16 mouse cellular contexts compared by ENCODE assay signal in genomic region chr3:96847661-96848060, GRCm38 (mm10). TPM values are rescaled to one million over a fixed set of nuclear protein-coding genes. Genes with fewer than 3 reads are reported as not detected.
A peak's percentile ranks its signal among the peaks of the same experiment; 100 is the strongest.
DNase-seq lines count a peak whose midpoint lies in the region; ATAC-seq lines count a peak whose summit lies in the region.
"Had no signal": no experiment of that assay in that cellular context is flagged by ENCODE, and none has a peak within 500 bp of the region (broad histone marks: within the 10 kb centered on the region; RNA-seq: fewer than 3 reads in every experiment).

No protein-coding gene starts in this region.

- no peaks in the 10 kb centered on the region for H3K27me3 ChIP-seq in midbrain, embryonic 11.5 days (ENCODE audit: control insufficient read depth, insufficient read depth, low read length)
- H3K27me3 ChIP-seq in midbrain, embryonic 10.5 days (ENCODE audit: low read depth, poor library complexity, severe bottlenecking): no peaks in the 10 kb centered on the region
- H3K27me3 ChIP-seq in forebrain, embryonic 10.5 days (ENCODE audit: poor library complexity, severe bottlenecking): no peaks in the 10 kb centered on the region
- H3K27me3 ChIP-seq: stomach, embryonic 15.5 days had no signal

- H3K4me1 ChIP-seq in midbrain, embryonic 11.5 days (ENCODE audit: control insufficient read depth, insufficient read depth, low read length): no peaks in the 10 kb centered on the region
- H3K4me1 ChIP-seq in midbrain, embryonic 10.5 days: peaks cover 3% of the 10 kb centered on the region; the same call in 1 of the 2 replicates
- H3K4me1 ChIP-seq in forebrain, embryonic 10.5 days: peaks cover 3% of the 10 kb centered on the region; the same call in 1 of the 2 replicates
- H3K4me1 ChIP-seq: stomach, embryonic 15.5 days had no signal

- H3K36me3 ChIP-seq in midbrain, embryonic 11.5 days (ENCODE audit: control insufficient read depth, insufficient read depth, low read length): no peaks in the 10 kb centered on the region
- H3K36me3 ChIP-seq in midbrain, embryonic 10.5 days: no peaks in the 10 kb centered on the region
- H3K36me3 ChIP-seq in forebrain, embryonic 10.5 days (replicated peaks): no peaks in the 10 kb centered on the region
- H3K36me3 ChIP-seq: stomach, embryonic 15.5 days had no signal

- H3K9ac ChIP-seq in midbrain, embryonic 11.5 days (ENCODE audit: low read length): no peak overlapping the region
- H3K9ac ChIP-seq: stomach, embryonic 15.5 days had no signal

- H3K9me3 ChIP-seq in midbrain, embryonic 11.5 days (ENCODE audit: control insufficient read depth, low read length): no peaks in the 10 kb centered on the region
- H3K9me3 ChIP-seq in midbrain, embryonic 10.5 days (replicated peaks): no peaks in the 10 kb centered on the region
- H3K9me3 ChIP-seq in forebrain, embryonic 10.5 days: no peaks in the 10 kb centered on the region
- H3K9me3 ChIP-seq: stomach, embryonic 15.5 days had no signal

- no peak overlapping the region for H3K27ac ChIP-seq in midbrain, embryonic 11.5 days (ENCODE audit: low read depth, low read length)
- H3K27ac ChIP-seq in midbrain, embryonic 10.5 days (replicated peaks): no peak overlapping the region
- H3K27ac ChIP-seq in forebrain, embryonic 10.5 days: no peak overlapping the region
- H3K27ac ChIP-seq: stomach, embryonic 15.5 days had no signal

- DNase-seq in midbrain, embryonic 11.5 days (ENCODE audit: low spot score, missing footprints): peak; percentile 8
- DNase-seq in midbrain, embryonic 10.5 days (ENCODE audit: low spot score): no peak
- peak; percentile 7 for DNase-seq in c-Kit-positive CD71-negative TER-119-negative erythroid progenitor cells, embryonic 14.5 days (ENCODE audit: low read depth)
- DNase-seq in natural killer cell, adult 2 months (ENCODE audit: low spot score in 2 of 2): peak; percentile 68 to 81
- DNase-seq in thymus, postnatal 4 days: peak; percentile 68
- DNase-seq in forebrain, embryonic 10.5 days (ENCODE audit: extremely low spot score, low spot score): no peak
- DNase-seq in urinary bladder, postnatal 14 days (ENCODE audit: low spot score): no peak
- DNase-seq: adrenal gland, postnatal 14 days; B cell, adult 2 months; cerebellum, adult 9-10 months; liver; lung, adult 2 months had no signal

- H3K4me2 ChIP-seq in midbrain, embryonic 11.5 days: no peak overlapping the region
- H3K4me2 ChIP-seq: stomach, embryonic 15.5 days had no signal

- 49% methylated on average over 6 of the region's 6 CpGs for WGBS in midbrain, embryonic 11.5 days
- 54% methylated on average over 6 of the region's 6 CpGs for WGBS in midbrain, embryonic 10.5 days
- 60% methylated on average over 6 of the region's 6 CpGs for WGBS in forebrain, embryonic 10.5 days

- ATAC-seq in midbrain, embryonic 11.5 days (ENCODE audit: low FRiP score): no peak
- ATAC-seq: forebrain, embryonic 14.5 days; midbrain, embryonic 16.5 days had no signal

- H3K4me3 ChIP-seq in midbrain, embryonic 11.5 days (ENCODE audit: low read depth, low read length): no peak overlapping the region
- no peak overlapping the region for H3K4me3 ChIP-seq in midbrain, embryonic 10.5 days
- no peak overlapping the region for H3K4me3 ChIP-seq in forebrain, embryonic 10.5 days
- H3K4me3 ChIP-seq: stomach, embryonic 15.5 days had no signal

RNA-seq across cellular contexts. Expression of gene Cd160, which starts 18.5 kb away (rescaled TPM):
- 0.12 TPM in 1 of 2 replicates, not detected in the other for polyA plus RNA-seq in midbrain, embryonic 11.5 days (2014; fragmentation: Nextera tagmentation; extraction: Ambion mirVana)
- polyA plus RNA-seq in midbrain, embryonic 10.5 days (2016; fragmentation: Nextera tagmentation; extraction: Ambion mirVana): 0.10 and 0.22 TPM in 2 replicates
- polyA plus RNA-seq in forebrain, embryonic 10.5 days (2016; fragmentation: Nextera tagmentation; extraction: Ambion mirVana): 0.05 and 0.18 TPM in 2 replicates

RNA-seq across cellular contexts. Expression of gene Pdzk1, which starts 18.6 kb away (rescaled TPM):
- polyA plus RNA-seq in midbrain, embryonic 11.5 days (2014; fragmentation: Nextera tagmentation; extraction: Ambion mirVana): 0.38 and 0.50 TPM in 2 replicates
- polyA plus RNA-seq in midbrain, embryonic 10.5 days (2016; fragmentation: Nextera tagmentation; extraction: Ambion mirVana): 0.57 and 1.0 TPM in 2 replicates
- polyA plus RNA-seq in forebrain, embryonic 10.5 days (2016; fragmentation: Nextera tagmentation; extraction: Ambion mirVana): not detected in 2 replicates
- polyA plus RNA-seq: forebrain, embryonic 14.5 days; neural tube, embryonic 14.5 days had no signal

RNA-seq across cellular contexts. Expression of gene Gja5, which starts 56.8 kb away (rescaled TPM):
- 3.1 and 3.8 TPM in 2 replicates for polyA plus RNA-seq in midbrain, embryonic 11.5 days (2014; fragmentation: Nextera tagmentation; extraction: Ambion mirVana)
- polyA plus RNA-seq in midbrain, embryonic 10.5 days (2016; fragmentation: Nextera tagmentation; extraction: Ambion mirVana): 7.2 and 10.1 TPM in 2 replicates
- polyA plus RNA-seq in forebrain, embryonic 10.5 days (2016; fragmentation: Nextera tagmentation; extraction: Ambion mirVana): 4.5 and 5.7 TPM in 2 replicates

RNA-seq across cellular contexts. Expression of gene Gpr89, which starts 57.5 kb away (rescaled TPM):
- 40.3 TPM in 2 replicates for polyA plus RNA-seq in midbrain, embryonic 11.5 days (2014; fragmentation: Nextera tagmentation; extraction: Ambion mirVana)
- polyA plus RNA-seq in midbrain, embryonic 10.5 days (2016; fragmentation: Nextera tagmentation; extraction: Ambion mirVana): 34.6 and 36.7 TPM in 2 replicates
- 36.0 and 40.2 TPM in 2 replicates for polyA plus RNA-seq in forebrain, embryonic 10.5 days (2016; fragmentation: Nextera tagmentation; extraction: Ambion mirVana)

Comparison
In these comparisons a context has a peak if more than half of its experiments do, and no peak if none do; other contexts are left out.
1. DNase-seq: peak in midbrain, embryonic 11.5 days (single experiment), c-Kit-positive CD71-negative TER-119-negative erythroid progenitor cells, embryonic 14.5 days (single experiment), natural killer cell, adult 2 months (2 of 2) and thymus, postnatal 4 days (single experiment); none in midbrain, embryonic 10.5 days (single experiment), forebrain, embryonic 10.5 days (single experiment) and urinary bladder, postnatal 14 days (single experiment).